Mouse (Mus musculus) kidney, embryonic 16.5 days (tissue): ENCODE results near the gene Atg5. TPM values are rescaled to one million over a fixed set of nuclear protein-coding genes. Genes with fewer than 3 reads are reported as not detected.
"Not testable (repeated sequence)": the region's sequence is repeated elsewhere in the genome, so short reads cannot be mapped to it uniquely, and the experiment has no call there.

Experiments
- ATAC-seq: fragments of 200-750 bp; cut with Nextera tagmentation; 2 replicates; pipeline ENCODE4 v1.8.0; 2017; ENCODE audit warnings: moderate TSS enrichment; ENCODE audit not compliant: low FRiP score, low TSS enrichment
- H3K27ac ChIP-seq: fragments of 300-500 bp; sonication (generic); 2 replicates; pipeline ENCODE4 v1.5.1; 2014; ENCODE audit warnings: low read length
- H3K27me3 ChIP-seq: fragments of 300-500 bp; sonication (generic); 2 replicates; pipeline ENCODE4 v1.6.1; 2014; ENCODE audit warnings: low read length, control low read depth, mixed read lengths; ENCODE audit not compliant: insufficient read depth
- H3K36me3 ChIP-seq: fragments of 300-500 bp; sonication (generic); 2 replicates; pipeline ENCODE4 v1.6.1; 2014; ENCODE audit warnings: low read length, control low read depth, mixed read lengths; ENCODE audit not compliant: insufficient read depth
- H3K4me1 ChIP-seq: fragments of 300-500 bp; sonication (generic); 2 replicates; pipeline ENCODE4 v1.6.1; 2014; ENCODE audit warnings: low read length, control low read depth, mixed read lengths; ENCODE audit not compliant: insufficient read depth
- H3K4me2 ChIP-seq: fragments of 300-500 bp; sonication (generic); replicated peaks from 2 replicates; pipeline ENCODE4 v1.6.1; 2014; ENCODE audit warnings: low read depth, low read length
- H3K4me3 ChIP-seq: fragments of 300-500 bp; sonication (generic); 2 replicates; pipeline ENCODE4 v1.5.1; 2014; ENCODE audit warnings: mild to moderate bottlenecking, low read length
- H3K9ac ChIP-seq: fragments of 300-500 bp; sonication (generic); replicated peaks from 2 replicates; pipeline ENCODE4 v1.6.1; 2014; ENCODE audit warnings: low read length
- H3K9me3 ChIP-seq: fragments of 300-500 bp; sonication (generic); 2 replicates; pipeline ENCODE4 v1.6.1; 2016; ENCODE audit warnings: low read length, control low read depth
- WGBS: fragments of 180-500 bp; shearing (Covaris S2); extraction: QIAGEN DNeasy Blood & Tissue Kit; methylation state at CpG from one replicate; pipeline ENCODE4 v1.1.7; 2014; 5-methylcytosine and 5-hydroxymethylcytosine counted together
- polyA plus RNA-seq: library from polyadenylated mRNA; unstranded; fragments of >200 nt; fragmentation: Nextera tagmentation; extraction: Ambion mirVana; gene quantifications from 2 replicates; pipeline ENCODE4 v1.2.1, GENCODE M21; 2015

The Atg5 gene
- polyA plus RNA-seq, 1 experiment from 2014 or later = 55.6 TPM

GRCm38 (mm10) chr10:44327057-44327456, 58.9 kb downstream of the Atg5 start:
- WGBS = 91% methylated on average over 9 of the region's 9 CpGs

DNA sequence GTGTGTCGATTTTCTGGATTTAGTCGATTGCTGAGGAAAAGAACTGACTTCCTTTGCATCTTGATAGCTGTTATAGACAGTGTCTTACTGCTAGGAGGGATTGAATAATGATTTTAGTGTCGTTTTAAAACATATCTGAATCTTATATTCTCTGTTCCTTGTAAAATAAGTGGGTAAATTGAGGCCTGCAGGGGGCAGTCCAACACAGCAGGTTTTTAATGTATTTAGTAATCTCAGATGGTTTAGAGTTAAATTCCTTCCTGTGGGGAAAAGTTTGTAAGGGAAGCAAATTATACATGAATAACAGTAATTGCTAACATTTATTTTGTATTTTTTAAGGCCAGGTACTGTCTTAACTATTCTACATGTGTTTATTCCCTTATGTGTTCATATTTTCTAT, 60.2 kb downstream of the Atg5 start:
- ATAC-seq = no peak
- H3K36me3 ChIP-seq = no peaks in the 10 kb centered on the region
- H3K27me3 ChIP-seq = no peaks in the 10 kb centered on the region
- H3K27ac ChIP-seq = no peak overlapping the region
- H3K9ac ChIP-seq = no peak overlapping the region
- H3K4me3 ChIP-seq = no peak overlapping the region
- H3K4me2 ChIP-seq = no peak overlapping the region
- H3K9me3 ChIP-seq = no peaks in the 10 kb centered on the region
- peaks cover 6% of the 10 kb centered on the region; the same call in 1 of the 2 replicates for H3K4me1 ChIP-seq
- WGBS = 66% methylated on average over 3 of the region's 3 CpGs

More at GRCm38 (mm10) chr10:44327057-44327456, 58.9 kb downstream of the Atg5 start:
- H3K4me1 ChIP-seq = peaks cover 6% of the 10 kb centered on the region; the same call in 1 of the 2 replicates
- ATAC-seq = no peak
- H3K27me3 ChIP-seq = no peaks in the 10 kb centered on the region
- H3K9ac ChIP-seq = no peak overlapping the region
- H3K36me3 ChIP-seq = no peaks in the 10 kb centered on the region
- H3K27ac ChIP-seq = no peak overlapping the region
- H3K4me2 ChIP-seq = no peak overlapping the region
- no peak overlapping the region for H3K4me3 ChIP-seq
- H3K9me3 ChIP-seq = no peaks in the 10 kb centered on the region

DNA sequence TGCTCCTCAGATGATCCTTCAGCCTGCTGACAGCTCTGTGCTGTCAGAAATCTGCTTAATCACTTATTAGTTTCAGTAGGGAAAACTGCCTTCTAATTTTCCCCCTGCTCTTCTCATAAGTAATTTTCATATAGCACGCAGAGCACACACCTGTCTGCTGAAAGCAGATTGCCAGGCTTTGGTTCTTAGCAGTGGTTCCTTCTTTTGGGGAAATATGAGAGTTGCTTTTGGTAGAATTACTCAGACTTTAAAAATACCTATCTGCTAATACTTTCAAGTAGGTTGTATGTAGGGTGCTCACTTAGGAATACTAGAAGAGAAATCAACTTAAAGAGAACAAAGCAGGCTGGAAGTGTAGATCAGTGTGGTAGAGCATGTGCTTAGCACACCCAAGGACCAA, 62.6 kb downstream of the Atg5 start:
- Histone ChIP-seq H3K4me1 (0 out of 2 replicates have a peak, but pooled peaks cover 3% of the 10 kb centered on the region), H3K9me3 (no peaks in the 10 kb centered on the region), H3K27me3 (no peaks in the 10 kb centered on the region), H3K4me2 (no peak overlapping the region), H3K9ac (no peak overlapping the region), H3K36me3 (no peaks in the 10 kb centered on the region), H3K27ac (no peak overlapping the region), H3K4me3 (no peak overlapping the region)
- 93% methylated on average over 1 of the region's 1 CpGs for WGBS
- no peak for ATAC-seq

DNA sequence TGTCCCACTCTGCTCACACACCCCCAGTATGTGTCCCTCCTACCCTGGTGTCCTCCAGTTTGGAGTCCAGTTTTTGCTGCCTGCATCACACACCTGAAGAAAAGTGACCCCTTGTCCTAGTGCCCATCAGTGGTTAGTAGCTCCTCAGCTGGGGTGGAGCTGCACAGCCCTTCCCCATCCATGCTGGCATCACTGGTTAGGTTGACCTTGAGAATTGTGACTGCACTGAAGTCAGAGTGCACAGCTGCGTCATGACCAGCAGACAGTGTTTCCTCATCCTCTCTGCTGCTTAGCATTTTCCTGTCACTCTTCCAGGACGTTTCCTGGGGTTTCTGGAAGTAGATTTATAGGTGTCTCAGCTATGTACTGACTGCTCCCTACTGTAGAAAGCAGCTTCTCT, 63.3 kb downstream of the Atg5 start:
- Histone ChIP-seq H3K27me3 (no peaks in the 10 kb centered on the region), H3K4me1 (0 out of 2 replicates have a peak, but pooled peaks cover 3% of the 10 kb centered on the region), H3K9me3 (no peaks in the 10 kb centered on the region), H3K27ac (no peak overlapping the region), H3K9ac (no peak overlapping the region), H3K4me3 (no peak overlapping the region), H3K36me3 (peaks cover 6% of the 10 kb centered on the region; the same call in 1 of the 2 replicates), H3K4me2 (no peak overlapping the region)
- no peak for ATAC-seq
- 46% methylated on average over 2 of the region's 2 CpGs for WGBS

DNA sequence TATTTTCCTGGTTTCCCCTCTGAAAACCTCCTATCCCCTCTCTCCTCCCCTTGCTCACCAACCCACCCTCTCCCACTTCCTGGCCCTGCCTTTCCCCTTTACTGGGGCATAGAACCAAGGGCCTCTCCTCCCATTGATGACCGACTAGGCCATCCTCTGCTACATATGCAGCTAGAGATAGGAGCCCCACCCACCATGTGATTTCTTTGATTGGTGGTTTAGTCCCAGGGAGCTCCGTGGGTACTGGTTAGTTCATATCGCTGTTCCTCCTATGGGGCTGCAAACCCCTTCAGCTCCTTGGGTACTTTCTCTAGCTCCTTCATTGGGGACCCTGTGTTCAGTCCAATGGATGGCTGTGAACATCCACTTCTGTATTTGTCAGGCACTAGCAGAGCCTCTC, 64.5 kb downstream of the Atg5 start:
- H3K27me3 ChIP-seq, H3K36me3 ChIP-seq, H3K27ac ChIP-seq, H3K9me3 ChIP-seq, H3K4me3 ChIP-seq, ATAC-seq, H3K4me2 ChIP-seq, H3K9ac ChIP-seq, H3K4me1 ChIP-seq: not testable (repeated sequence)
- 91% methylated on average over 3 of the region's 3 CpGs for WGBS

- not testable (repeated sequence) for H3K4me3 ChIP-seq, H3K27ac ChIP-seq, H3K9me3 ChIP-seq, H3K4me2 ChIP-seq, H3K4me1 ChIP-seq, H3K9ac ChIP-seq, ATAC-seq, H3K27me3 ChIP-seq, H3K36me3 ChIP-seq
- WGBS = 66% methylated on average over 3 of the region's 3 CpGs
Observed at GRCm38 (mm10) chr10:44336641-44337382, 68.7 kb downstream of the Atg5 start.

GRCm38 (mm10) chr10:44338571-44338970, 70.4 kb downstream of the Atg5 start:
- Histone ChIP-seq H3K27ac (no peak overlapping the region), H3K4me1 (no peaks in the 10 kb centered on the region), H3K4me3 (no peak overlapping the region), H3K9me3 (no peaks in the 10 kb centered on the region), H3K36me3 (peaks cover 6% of the 10 kb centered on the region; the same call in 1 of the 2 replicates), H3K27me3 (no peaks in the 10 kb centered on the region), H3K9ac (no peak overlapping the region), H3K4me2 (no peak overlapping the region)
- WGBS = 78% methylated on average over 6 of the region's 6 CpGs
- no peak for ATAC-seq

- H3K4me1 ChIP-seq = no peaks in the 10 kb centered on the region
- ATAC-seq = no peak
- H3K27me3 ChIP-seq = no peaks in the 10 kb centered on the region
- H3K4me3 ChIP-seq = no peak overlapping the region
- H3K9me3 ChIP-seq = no peaks in the 10 kb centered on the region
- no peak overlapping the region for H3K9ac ChIP-seq
- H3K27ac ChIP-seq = no peak overlapping the region
- H3K4me2 ChIP-seq = no peak overlapping the region
- 69% methylated on average over 5 of the region's 5 CpGs for WGBS
- H3K36me3 ChIP-seq = peaks cover 6% of the 10 kb centered on the region; the same call in 1 of the 2 replicates
Observed at GRCm38 (mm10) chr10:44339326-44339725, 71.2 kb downstream of the Atg5 start.

DNA sequence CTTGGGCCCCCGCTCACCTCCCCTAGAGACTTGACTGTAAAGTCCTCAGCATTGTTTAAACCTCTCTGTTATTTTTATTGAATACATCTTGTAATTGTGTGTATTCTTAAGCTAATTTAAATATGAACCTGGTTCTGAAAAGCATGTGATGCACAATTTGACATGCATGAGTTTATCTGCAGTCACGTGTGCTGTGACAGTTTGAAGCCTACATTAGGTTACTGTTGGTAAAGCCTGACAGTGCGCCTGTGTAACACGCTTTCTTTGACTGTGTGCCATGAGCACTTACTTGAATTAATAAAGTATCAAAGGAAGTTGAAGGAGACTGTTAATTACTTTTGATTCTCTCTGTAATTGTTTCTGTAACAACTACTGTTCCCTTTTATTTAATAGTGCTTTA, 72.8 kb downstream of the Atg5 start:
- H3K9ac ChIP-seq = no peak overlapping the region
- no peak for ATAC-seq
- no peaks in the 10 kb centered on the region for H3K4me1 ChIP-seq
- H3K9me3 ChIP-seq = no peaks in the 10 kb centered on the region
- no peak overlapping the region for H3K4me2 ChIP-seq
- H3K36me3 ChIP-seq = peaks cover 4% of the 10 kb centered on the region; the same call in 1 of the 2 replicates
- H3K4me3 ChIP-seq = no peak overlapping the region
- 92% methylated on average over 4 of the region's 4 CpGs for whole genome bisulfite sequencing
- no peaks in the 10 kb centered on the region for H3K27me3 ChIP-seq
- H3K27ac ChIP-seq = no peak overlapping the region

DNA sequence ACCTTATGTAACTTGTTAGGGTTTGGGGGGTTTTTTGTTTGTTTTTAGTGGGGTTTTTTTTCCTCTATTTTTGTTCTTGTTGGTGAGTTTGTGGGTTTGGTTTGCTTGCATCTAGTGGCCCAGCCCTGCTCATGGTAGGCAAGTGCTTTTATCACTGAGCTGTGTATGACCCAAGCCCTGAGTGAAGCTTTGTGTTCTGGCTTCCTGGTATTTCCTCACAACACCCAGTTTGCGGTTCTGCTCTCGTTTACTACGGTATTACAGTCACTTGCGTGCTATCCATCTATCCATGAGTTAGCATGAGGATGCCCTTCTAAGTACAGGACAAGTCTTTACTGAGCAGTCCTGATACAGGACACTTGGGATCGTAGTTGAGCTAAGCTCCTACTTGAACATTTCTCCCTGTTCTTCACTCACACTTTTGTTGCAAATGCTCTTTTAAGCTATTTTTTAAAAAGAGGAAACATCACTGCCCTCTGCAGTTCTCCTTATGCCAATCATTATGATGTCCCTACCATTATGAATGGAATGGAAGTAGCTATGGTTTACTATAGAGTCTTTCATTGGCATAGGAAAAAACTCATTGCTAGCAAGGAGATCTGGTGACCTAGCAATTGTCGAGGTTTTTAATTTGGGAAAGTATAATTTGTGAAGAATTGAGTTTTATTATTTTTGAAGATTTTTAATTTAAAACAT, 73.8 kb downstream of the Atg5 start:
- H3K27ac ChIP-seq = no peak overlapping the region
- H3K4me3 ChIP-seq = no peak overlapping the region
- 94% methylated on average over 6 of the region's 6 CpGs for WGBS
- no peaks in the 10 kb centered on the region for H3K27me3 ChIP-seq
- H3K9ac ChIP-seq = no peak overlapping the region
- no peak overlapping the region for H3K4me2 ChIP-seq
- no peaks in the 10 kb centered on the region for H3K36me3 ChIP-seq
- no peaks in the 10 kb centered on the region for H3K4me1 ChIP-seq
- ATAC-seq = no peak
- H3K9me3 ChIP-seq = no peaks in the 10 kb centered on the region
